Mouse (Mus musculus): ENCODE data around the gene Fkbp1b. TPM values are rescaled to one million over a fixed set of nuclear protein-coding genes. Genes with fewer than 3 reads are reported as not detected.

Gene Fkbp1b
- not detected for polyA plus RNA-seq (2017; shearing (Covaris generic))

DNA sequence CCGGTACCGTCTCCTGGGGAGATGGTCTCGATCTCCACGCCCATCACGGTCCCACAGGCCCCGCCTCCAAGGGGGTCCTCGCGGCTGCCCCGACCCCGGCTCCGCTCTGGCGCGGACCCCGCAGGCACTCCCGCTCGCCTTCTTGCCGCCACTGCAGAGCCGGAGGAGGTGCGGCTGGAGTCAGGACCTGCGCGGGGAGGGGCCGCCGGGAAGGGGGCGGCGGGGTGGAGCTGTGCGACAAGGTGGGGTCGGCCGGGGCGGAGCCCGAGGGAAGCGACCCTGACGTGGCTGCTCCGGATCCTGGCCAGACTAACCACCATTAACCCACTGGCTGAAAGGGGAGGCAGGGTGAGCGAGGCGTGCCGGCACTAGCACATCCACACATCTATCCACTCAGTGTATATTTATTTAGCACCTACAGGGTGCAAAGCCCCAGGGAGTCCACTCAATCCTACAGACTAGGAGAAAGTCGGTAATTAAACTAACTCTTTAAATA is at the start of gene Fkbp1b:
Gene Fkbp1b, minus strand, starts transcription at position 200 of the 496 bp plus-strand sequence.

DNA sequence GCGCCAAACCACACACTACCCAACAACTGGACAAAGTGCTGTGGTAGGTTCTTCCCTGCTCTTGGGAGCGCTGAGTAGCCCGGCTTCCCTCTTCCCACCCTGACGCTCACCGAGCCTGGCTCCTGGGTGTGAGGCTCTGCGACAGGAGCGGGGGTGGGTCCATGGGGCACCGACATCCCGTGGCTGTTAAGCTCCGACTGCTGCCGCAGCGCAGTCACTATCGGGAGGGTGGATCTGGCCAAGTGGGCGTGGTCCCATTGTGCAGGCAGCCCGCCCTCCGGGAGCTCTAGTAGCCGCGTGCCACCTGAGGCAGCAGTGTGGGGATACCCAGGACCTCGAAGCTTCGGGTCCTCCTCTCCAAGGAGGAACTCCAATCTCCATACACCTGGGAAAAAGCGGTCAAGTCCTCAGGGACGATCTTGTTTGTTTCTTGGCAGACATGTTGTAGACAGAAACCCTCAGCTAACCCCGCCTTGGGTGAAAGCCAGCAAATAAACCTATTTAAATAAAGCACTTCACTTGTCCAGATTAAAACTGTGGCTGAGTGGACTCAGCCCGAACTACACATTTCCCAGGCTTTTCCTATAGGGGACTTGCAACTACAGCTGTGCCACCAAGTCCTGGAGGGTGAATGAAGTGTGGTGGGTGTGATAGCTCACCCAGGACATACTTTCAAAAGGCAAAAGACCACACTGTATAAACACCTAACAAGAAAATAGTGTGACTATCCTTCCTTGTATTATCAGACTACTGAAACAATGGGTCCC is 33.0 kb upstream of the Fkbp1b start, which contains the start of gene Mfsd2b:
Gene Mfsd2b, minus strand, starts transcription at position 199 of the 767 bp plus-strand sequence.

DNA sequence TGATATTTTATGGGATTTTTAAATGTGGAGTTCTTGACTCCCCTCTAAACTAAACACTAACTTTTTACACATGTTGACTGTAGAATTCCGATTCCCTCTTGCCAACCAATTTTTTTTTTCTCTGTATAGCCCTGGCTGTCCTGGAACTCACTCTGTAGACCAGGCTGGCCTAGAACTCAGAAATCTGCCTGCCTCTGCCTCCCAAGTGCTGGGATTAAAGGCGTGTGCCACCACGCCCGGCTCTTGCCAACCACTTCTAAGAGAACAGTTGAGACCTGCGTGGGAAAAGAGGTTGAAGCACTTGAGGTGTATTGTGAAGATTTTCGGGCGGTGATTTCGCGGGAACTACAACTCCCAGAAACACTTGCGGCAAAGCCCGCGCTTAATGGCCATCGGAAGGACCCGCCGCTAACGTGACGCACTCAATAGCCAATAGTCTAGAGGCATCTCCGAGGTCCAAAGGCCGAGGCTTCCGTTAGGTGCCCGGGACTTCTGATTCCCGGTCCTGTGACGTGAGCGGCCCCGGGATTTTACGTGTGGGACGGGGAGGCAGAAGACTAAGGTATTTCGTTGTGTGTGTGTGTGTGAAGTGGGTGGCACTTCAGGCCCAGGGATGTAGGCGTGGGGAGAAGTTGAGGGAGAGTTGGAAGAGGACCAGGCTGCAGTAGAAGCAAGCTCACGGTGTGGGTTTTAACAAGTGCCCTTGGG is 1.7 kb upstream of the Fkbp1b start, which contains the start of gene Wdcp:
Gene Wdcp, plus strand, starts transcription at position 414 of the 708 bp plus-strand sequence.

DNA sequence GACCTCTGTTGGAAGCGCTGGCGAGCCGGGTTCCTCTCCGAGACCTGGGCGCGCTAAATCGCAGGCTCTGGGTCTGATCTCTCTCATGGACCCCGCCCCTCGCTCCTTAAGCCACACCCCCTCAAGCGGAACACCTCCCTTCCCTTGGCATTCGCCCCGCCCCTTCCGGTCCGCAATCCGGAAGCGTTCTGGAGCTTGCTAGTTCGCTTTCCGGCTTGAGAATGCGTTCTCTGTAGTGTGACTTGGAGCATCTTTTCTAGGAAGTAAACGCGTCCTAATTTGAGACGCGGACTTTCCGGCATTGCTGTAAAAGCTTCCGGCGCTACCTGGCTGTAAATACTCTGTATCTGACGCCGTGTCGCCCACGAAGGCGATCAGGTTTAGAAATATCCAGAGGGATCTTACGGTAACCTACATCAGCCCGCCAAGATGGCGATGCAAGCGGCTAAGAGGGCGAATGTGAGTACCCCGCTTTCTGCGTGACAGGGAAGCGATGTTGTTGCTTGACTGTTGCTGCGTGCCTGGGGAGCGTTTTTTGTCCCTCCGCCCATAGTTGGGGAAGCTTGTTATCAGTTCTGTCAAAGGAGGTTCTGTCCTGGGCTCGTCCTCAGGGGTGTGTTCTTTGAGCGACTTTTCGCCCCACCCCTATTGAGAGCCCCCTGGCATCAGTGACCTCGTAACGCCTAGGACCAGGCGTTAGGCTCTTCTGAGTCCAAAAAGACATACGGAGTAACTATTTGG is 23.9 kb downstream of the Fkbp1b start, which contains the start of gene Sf3b6:
Gene Sf3b6, plus strand, starts transcription at position 184 of the 741 bp plus-strand sequence.

Other genes with a start within 250 kb of the Fkbp1b start
- gene Itsn2, start 249.0 kb downstream of the Fkbp1b start, polyA plus RNA-seq (2017; shearing (Covaris generic)) = 40.6 TPM
- not detected for gene Gm3625, start 248.7 kb downstream of the Fkbp1b start, polyA plus RNA-seq (2017; shearing (Covaris generic))
- not detected for gene Fam228a, start 103.2 kb downstream of the Fkbp1b start, polyA plus RNA-seq (2017; shearing (Covaris generic))
- gene Pfn4, start 72.6 kb downstream of the Fkbp1b start, polyA plus RNA-seq (2017; shearing (Covaris generic)) = not detected
- gene Fam228b, start 72.3 kb downstream of the Fkbp1b start, polyA plus RNA-seq (2017; shearing (Covaris generic)) = not detected
- gene Sf3b6, start 24.0 kb downstream of the Fkbp1b start, polyA plus RNA-seq (2017; shearing (Covaris generic)) = 400 TPM
- 12.1 TPM for gene Wdcp, start 1.7 kb upstream of the Fkbp1b start, polyA plus RNA-seq (2017; shearing (Covaris generic))
- gene Mfsd2b, start 32.8 kb upstream of the Fkbp1b start, polyA plus RNA-seq (2017; shearing (Covaris generic)) = 0.43 TPM
- gene Ubxn2a, start 66.1 kb upstream of the Fkbp1b start, polyA plus RNA-seq (2017; shearing (Covaris generic)) = 17.1 TPM
- gene Atad2b, start 75.8 kb upstream of the Fkbp1b start, polyA plus RNA-seq (2017; shearing (Covaris generic)) = 9.2 TPM

All from inflammation-experienced regulatory T-cells, adult 16 weeks (primary cell).